Mouse (Mus musculus): ENCODE measurements around the gene Mindy2. TPM values are rescaled to one million over a fixed set of nuclear protein-coding genes. Genes with fewer than 3 reads are reported as not detected.
"Not testable (repeated sequence)": the region's sequence is repeated elsewhere in the genome, so short reads cannot be mapped to it uniquely, and the experiment has no call there.

Gene Mindy2
- total RNA-seq, 2 experiments from 2014 or later: 34.5 to 38.3 TPM

DNA sequence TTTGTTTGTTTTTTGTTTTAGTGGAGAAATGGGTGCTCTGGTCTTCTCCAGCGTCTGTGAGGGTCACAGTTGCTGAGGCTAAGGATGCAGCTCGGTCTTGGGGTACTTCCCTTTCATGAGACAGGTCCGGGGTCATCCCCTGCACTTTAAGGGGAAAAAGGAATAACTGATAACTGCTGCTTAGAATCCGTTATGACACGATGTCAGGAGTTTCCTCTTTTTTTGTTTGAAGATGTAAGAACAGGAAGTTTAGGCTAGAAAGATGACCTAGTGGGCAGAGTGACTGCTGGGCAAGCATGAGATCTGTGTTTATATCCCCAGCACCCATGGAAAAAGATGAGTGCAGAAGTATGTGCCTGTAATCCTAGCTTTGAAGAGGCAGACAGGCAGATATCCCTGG is 71.8 kb downstream of the Mindy2 start:
- DNase-seq (ENCODE audit: low spot score in 2 of 2): no peak

DNA sequence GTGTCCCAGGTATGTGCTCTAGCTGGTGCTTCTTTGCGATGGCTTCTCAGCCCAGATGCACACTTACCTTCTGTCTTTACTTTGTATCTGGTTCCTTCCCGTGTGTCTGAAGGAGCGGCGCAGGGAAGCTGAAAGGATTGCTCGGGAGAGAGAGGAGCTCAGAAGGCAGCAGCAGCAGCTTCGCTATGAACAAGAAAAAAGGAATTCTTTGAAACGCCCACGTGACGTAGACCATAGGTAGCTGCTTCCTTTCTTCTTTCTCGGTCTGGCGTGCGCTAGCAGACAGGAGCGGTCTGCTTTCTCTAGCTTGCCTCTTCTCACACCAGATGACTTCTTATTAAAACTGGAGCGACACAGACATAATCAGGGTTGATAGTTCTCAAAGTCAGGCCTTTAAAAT is 72.3 kb downstream of the Mindy2 start:
- DNase-seq (ENCODE audit: low spot score in 2 of 2): no peak

- no peak for DNase-seq (ENCODE audit: low spot score in 2 of 2)
Observed at GRCm38 (mm10) chr9:70580956-70581355, 76.0 kb downstream of the Mindy2 start.

GRCm38 (mm10) chr9:70578123-70578522 is 78.9 kb downstream of the Mindy2 start:
- no peak for DNase-seq (ENCODE audit: low spot score in 2 of 2)

GRCm38 (mm10) chr9:70570351-70570750 is 86.6 kb downstream of the Mindy2 start:
- no peak for DNase-seq (ENCODE audit: low spot score in 2 of 2)

DNA sequence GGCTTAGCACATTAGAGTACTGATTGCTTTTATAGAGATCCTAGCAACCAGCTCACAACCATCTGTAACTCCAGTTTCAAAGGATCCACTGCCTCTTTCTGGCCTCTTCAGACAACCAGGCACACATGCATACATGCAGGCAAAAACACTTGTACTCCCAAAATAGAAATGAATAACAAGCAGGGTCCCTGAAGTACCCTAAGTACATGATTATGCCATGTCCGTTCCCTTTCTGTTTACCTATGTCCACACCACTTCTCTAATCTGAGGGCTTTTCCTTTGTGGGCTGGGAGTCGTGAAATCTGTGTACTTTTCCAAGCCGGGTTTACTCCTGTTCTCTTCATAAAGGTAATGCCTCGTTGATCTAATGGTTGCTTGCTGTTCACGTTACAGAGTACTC is 89.3 kb downstream of the Mindy2 start:
- DNase-seq (ENCODE audit: low spot score in 2 of 2): no peak

GRCm38 (mm10) chr9:70562825-70563224 is 94.1 kb downstream of the Mindy2 start:
- no peak for DNase-seq (ENCODE audit: low spot score in 2 of 2)

- DNase-seq (ENCODE audit: low spot score in 2 of 2): no peak
Observed at GRCm38 (mm10) chr9:70556796-70557195, 100.2 kb downstream of the Mindy2 start.

GRCm38 (mm10) chr9:70555431-70555830 is 101.5 kb downstream of the Mindy2 start:
- DNase-seq (ENCODE audit: low spot score in 2 of 2): no peak

DNA sequence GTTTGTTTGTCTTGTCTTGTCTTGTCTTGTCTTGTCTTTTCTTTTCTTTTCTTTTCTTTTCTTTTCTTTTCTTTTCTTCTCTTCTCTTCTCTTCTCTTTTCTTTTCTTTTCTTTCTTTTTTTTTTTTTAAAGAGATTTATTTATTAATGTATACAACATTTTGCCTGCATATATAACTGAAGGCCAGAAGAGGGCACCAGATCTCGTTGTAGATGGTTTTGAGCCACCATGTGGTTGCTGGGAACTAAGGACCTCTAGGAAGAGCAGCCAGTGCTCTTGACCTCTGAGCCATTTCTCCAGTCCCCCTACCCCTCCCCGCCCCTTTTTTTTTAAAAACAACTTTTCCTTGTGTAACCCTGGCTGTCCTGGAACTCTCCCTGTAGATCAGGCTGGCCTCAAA is 104.7 kb downstream of the Mindy2 start:
- not testable (repeated sequence) for DNase-seq (ENCODE audit: low spot score in 2 of 2)

- DNase-seq (ENCODE audit: low spot score in 2 of 2): no peak
Observed at GRCm38 (mm10) chr9:70551524-70551923, 105.5 kb downstream of the Mindy2 start.

Other genes starting within 250 kb of the Mindy2 start
- 1 to 10 TPM; 4.0 to 5.5 TPM for gene Ccnb2, start 235.6 kb downstream of the Mindy2 start, total RNA-seq (2021)
- gene Rnf111, start 153.4 kb downstream of the Mindy2 start, total RNA-seq (2021): 10 to 100 TPM; 34.3 to 35.8 TPM
- 10 to 100 TPM; 48.4 to 60.3 TPM for gene Sltm, start 114.4 kb downstream of the Mindy2 start, total RNA-seq (2021)
- gene Gm10642, start 923 bp downstream of the Mindy2 start, total RNA-seq (2021): 1 to 10 TPM; 1.3 to 1.7 TPM
- 10 to 100 TPM; 77.1 to 79.6 TPM for gene Adam10, start 21.8 kb upstream of the Mindy2 start, total RNA-seq (2021)

Data from layer of hippocampus, postnatal 10 days (tissue).